Mouse (Mus musculus): ENCODE data around the gene Nfya. TPM values are rescaled to one million over a fixed set of nuclear protein-coding genes. Genes with fewer than 3 reads are reported as not detected.

Nfya gene
- polyA plus RNA-seq (2015; fragmentation: Nextera tagmentation; extraction: Ambion mirVana) = 8.0 TPM in 2 replicates

DNA sequence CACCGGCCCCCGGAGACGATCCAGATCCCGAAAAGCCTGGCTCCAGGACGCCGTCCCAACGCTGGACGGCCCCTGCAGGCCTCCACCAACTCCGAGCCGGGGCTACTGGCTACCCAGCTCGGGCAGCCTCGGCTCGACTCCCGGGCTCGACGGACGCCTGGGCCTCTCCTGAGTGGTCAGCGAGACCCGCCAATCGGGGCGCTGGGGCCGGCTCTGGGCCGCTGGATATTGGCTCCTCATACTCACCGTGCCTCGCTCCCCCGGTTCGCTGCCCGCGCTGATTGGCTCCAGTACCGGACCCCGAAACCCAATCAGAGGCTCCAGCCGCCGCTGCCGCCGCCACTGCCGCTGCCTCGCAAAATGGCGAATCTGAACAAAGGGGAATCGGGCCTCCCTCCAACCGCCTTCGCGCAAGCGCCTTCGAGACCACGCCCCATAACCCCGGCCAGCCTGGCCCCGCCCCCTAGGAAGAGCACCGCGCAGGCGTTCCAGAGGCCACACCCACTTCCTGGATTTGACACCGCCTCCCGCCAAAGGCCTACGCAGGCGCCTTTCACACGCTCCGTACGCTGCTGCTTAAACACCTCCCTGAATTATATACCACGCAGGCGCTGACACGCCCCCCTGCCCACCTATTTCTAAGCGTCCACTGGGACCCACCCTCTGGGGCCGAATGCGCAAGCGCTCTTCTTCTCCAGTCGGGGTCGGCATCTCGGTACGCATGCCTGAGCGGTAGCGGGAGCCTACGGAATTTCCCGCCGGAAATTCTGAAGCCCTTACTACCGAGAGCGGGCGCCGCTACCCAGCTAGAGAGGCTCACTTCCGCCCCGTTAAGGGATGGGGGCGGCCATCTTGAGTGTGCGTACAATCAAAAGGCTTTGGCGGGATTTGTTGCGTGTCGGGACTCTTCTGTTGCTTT is at the start of gene Nfya, which contains the start of gene Oard1:
Nfya (minus strand) TSS at position 527 of the 919 bp plus-strand sequence.
Oard1 (plus strand) TSS at position 635 of the 919 bp plus-strand sequence.
- no peaks in the 10 kb centered on the region for H3K9me3 ChIP-seq (replicated peaks)
- H3K9ac ChIP-seq = peak within 1 kb of the TSS; percentile 98
- WGBS (ENCODE audit: insufficient replicate concordance) = under 1% methylated on average over 84 of the region's 84 CpGs
- ATAC-seq (ENCODE audit: insufficient read depth) = peak; percentile 89
- peak within 1 kb of the TSS; percentile 100 for H3K27ac ChIP-seq (replicated peaks)
- H3K36me3 ChIP-seq (replicated peaks) = peaks cover 32% of the 10 kb centered on the region
- H3K27me3 ChIP-seq = no peaks in the 10 kb centered on the region
- H3K4me3 ChIP-seq (replicated peaks) = peak within 1 kb of the TSS; percentile 94
- H3K4me2 ChIP-seq = peak within 1 kb of the TSS; percentile 82
- H3K4me1 ChIP-seq (replicated peaks) = peaks cover 52% of the 10 kb centered on the region

GRCm38 (mm10) chr17:48457971-48458653 is 48.4 kb upstream of the Nfya start:
- 37% methylated on average over 13 of the region's 13 CpGs for WGBS (ENCODE audit: insufficient replicate concordance)
- no peaks in the 10 kb centered on the region; the same call in 1 of the 2 replicates for H3K27me3 ChIP-seq
- no peak overlapping the region for H3K4me3 ChIP-seq (replicated peaks)
- peaks cover 59% of the 10 kb centered on the region for H3K4me1 ChIP-seq (replicated peaks)
- no peaks in the 10 kb centered on the region for H3K9me3 ChIP-seq (replicated peaks)
- no peak overlapping the region for H3K9ac ChIP-seq
- no peak for ATAC-seq (ENCODE audit: insufficient read depth)
- no peaks in the 10 kb centered on the region for H3K36me3 ChIP-seq (replicated peaks)
- no peak overlapping the region for H3K27ac ChIP-seq (replicated peaks)
- H3K4me2 ChIP-seq = 0 out of 2 replicates have a peak overlapping the region, but pooled peaks have one; percentile 7

GRCm38 (mm10) chr17:48455955-48456354 is 46.2 kb upstream of the Nfya start:
- peaks cover 74% of the 10 kb centered on the region for H3K4me1 ChIP-seq (replicated peaks)
- WGBS (ENCODE audit: insufficient replicate concordance) = 80% methylated on average over 2 of the region's 2 CpGs
- peak overlapping the region; percentile 22; the same call in 1 of the 2 replicates for H3K9ac ChIP-seq
- no peaks in the 10 kb centered on the region; the same call in 1 of the 2 replicates for H3K27me3 ChIP-seq
- no peaks in the 10 kb centered on the region for H3K36me3 ChIP-seq (replicated peaks)
- H3K27ac ChIP-seq (replicated peaks) = peak overlapping the region; percentile 59
- no peak for ATAC-seq (ENCODE audit: insufficient read depth)
- H3K4me3 ChIP-seq (replicated peaks) = peak overlapping the region; percentile 46
- peak overlapping the region; percentile 62; the same call in 1 of the 2 replicates for H3K4me2 ChIP-seq
- H3K9me3 ChIP-seq (replicated peaks) = no peaks in the 10 kb centered on the region

GRCm38 (mm10) chr17:48454688-48455087 is 45.0 kb upstream of the Nfya start, which contains the start of gene Unc5cl:
Gene Unc5cl, plus strand, starts transcription at chr17:48454901.
- no peak for ATAC-seq (ENCODE audit: insufficient read depth)
- Histone ChIP-seq H3K4me3 (replicated peaks) (peak within 1 kb of the TSS; percentile 46), H3K9ac (peak within 1 kb of the TSS; percentile 48), H3K36me3 (replicated peaks) (peaks cover 2% of the 10 kb centered on the region; the same call in 1 of the 2 replicates), H3K27me3 (no peaks in the 10 kb centered on the region; the same call in 1 of the 2 replicates), H3K9me3 (replicated peaks) (no peaks in the 10 kb centered on the region), H3K4me1 (replicated peaks) (peaks cover 78% of the 10 kb centered on the region), H3K27ac (replicated peaks) (peak within 1 kb of the TSS; percentile 69), H3K4me2 (peak within 1 kb of the TSS; percentile 62)
- 39% methylated on average over 11 of the region's 11 CpGs for WGBS (ENCODE audit: insufficient replicate concordance)

- WGBS (ENCODE audit: insufficient replicate concordance) = 53% methylated on average over 7 of the region's 7 CpGs
- ATAC-seq (ENCODE audit: insufficient read depth) = no peak
- Histone ChIP-seq H3K27ac (replicated peaks) (peak overlapping the region; percentile 69), H3K4me1 (replicated peaks) (peaks cover 83% of the 10 kb centered on the region), H3K4me2 (peak overlapping the region; percentile 62), H3K4me3 (replicated peaks) (peak overlapping the region; percentile 46), H3K36me3 (replicated peaks) (peaks cover 5% of the 10 kb centered on the region; the same call in 1 of the 2 replicates), H3K9me3 (replicated peaks) (no peaks in the 10 kb centered on the region), H3K27me3 (no peaks in the 10 kb centered on the region), H3K9ac (peak overlapping the region; percentile 48)
Measured at GRCm38 (mm10) chr17:48454190-48454589, 44.5 kb upstream of the Nfya start.

DNA sequence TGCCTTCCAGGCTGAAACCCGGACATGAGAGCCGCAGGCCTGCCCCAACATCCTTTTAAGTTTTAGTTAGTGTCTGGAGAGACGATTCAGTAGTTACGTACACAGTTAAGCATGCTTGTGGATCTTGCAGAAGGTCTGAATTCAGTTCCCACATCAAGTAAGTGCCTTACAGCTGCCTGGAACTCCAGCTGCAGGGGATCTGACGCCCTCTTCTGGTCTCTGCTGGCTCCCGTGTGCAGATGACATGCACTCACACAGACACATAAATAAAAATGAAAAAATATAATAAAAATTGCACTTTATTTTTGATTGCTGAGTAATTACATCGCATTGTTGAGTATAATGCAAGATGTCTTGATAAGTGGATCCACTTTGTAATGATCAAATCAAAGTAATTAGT is 43.8 kb upstream of the Nfya start:
- no peak overlapping the region for H3K4me2 ChIP-seq
- H3K4me3 ChIP-seq (replicated peaks) = no peak overlapping the region
- H3K27me3 ChIP-seq = no peaks in the 10 kb centered on the region
- no peak overlapping the region for H3K9ac ChIP-seq
- peaks cover 86% of the 10 kb centered on the region for H3K4me1 ChIP-seq (replicated peaks)
- no peak for ATAC-seq (ENCODE audit: insufficient read depth)
- H3K9me3 ChIP-seq (replicated peaks) = no peaks in the 10 kb centered on the region
- peaks cover 12% of the 10 kb centered on the region for H3K36me3 ChIP-seq (replicated peaks)
- peak overlapping the region; percentile 67 for H3K27ac ChIP-seq (replicated peaks)
- WGBS (ENCODE audit: insufficient replicate concordance) = 62% methylated on average over 7 of the region's 7 CpGs

DNA sequence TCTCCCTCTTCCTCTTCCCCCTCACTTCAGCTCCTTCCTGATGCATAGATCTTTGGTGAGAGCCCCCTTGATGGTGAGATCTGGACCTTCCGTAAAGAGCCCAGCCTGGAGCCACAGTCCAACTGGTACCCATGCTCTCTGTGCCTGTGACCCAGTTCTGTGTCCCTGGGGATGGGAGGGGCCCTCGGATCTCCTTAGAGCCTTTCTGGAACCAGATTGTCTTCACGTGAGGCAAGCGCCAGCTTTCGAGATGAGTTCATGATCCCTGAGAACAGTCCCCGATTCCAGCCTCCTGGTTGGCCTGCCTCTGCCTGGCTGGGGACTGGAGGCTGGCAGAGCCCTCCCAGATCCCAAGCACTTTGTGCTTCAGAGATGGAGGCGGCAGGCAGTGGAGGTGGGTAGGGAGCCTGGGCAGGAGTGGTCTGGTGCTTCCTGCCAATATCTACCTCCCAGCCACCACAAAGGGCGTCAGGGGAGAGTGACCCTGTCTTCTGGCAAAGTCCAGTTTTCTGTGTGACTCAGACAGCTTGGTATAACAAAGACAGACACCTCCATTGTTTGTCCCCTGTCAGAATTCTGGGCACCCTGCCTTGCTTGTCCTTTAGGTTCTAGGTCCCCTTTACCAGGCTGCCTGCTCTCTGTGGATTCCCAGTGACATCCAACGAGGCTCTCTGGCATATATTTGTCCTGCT is 42.2 kb upstream of the Nfya start:
- no peaks in the 10 kb centered on the region for H3K9me3 ChIP-seq (replicated peaks)
- H3K4me3 ChIP-seq (replicated peaks) = peak overlapping the region; percentile 64
- no peaks in the 10 kb centered on the region for H3K27me3 ChIP-seq
- peaks cover 23% of the 10 kb centered on the region for H3K36me3 ChIP-seq (replicated peaks)
- ATAC-seq (ENCODE audit: insufficient read depth) = peak; percentile 23
- H3K9ac ChIP-seq = peak overlapping the region; percentile 66
- peak overlapping the region; percentile 75 for H3K4me2 ChIP-seq
- H3K27ac ChIP-seq (replicated peaks) = peak overlapping the region; percentile 97
- WGBS (ENCODE audit: insufficient replicate concordance) = 50% methylated on average over 9 of the region's 9 CpGs
- H3K4me1 ChIP-seq (replicated peaks) = peaks cover 86% of the 10 kb centered on the region

DNA sequence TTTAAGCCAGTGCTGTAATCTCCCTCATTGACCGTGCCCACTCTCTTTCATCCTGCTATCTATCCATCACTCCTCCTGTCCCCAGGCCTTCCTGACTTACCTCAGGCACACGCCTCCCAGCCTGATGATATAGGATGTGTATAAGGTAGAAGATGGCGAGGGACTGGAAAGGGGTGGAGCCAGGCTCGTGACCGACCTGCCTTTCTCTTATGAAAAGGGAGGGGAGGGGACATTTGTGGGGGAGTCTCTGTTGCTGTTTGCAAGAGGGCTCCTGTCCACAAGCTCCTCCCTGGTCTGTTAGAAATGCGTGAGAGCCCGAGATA is 41.6 kb upstream of the Nfya start, which contains the start of gene Tspo2:
Tspo2 (minus strand) TSS at position 170 of the 323 bp plus-strand sequence.
- 19% methylated on average over 7 of the region's 7 CpGs for WGBS (ENCODE audit: insufficient replicate concordance)
- Histone ChIP-seq H3K9me3 (replicated peaks) (no peaks in the 10 kb centered on the region), H3K4me3 (replicated peaks) (peak within 1 kb of the TSS; percentile 64), H3K27me3 (no peaks in the 10 kb centered on the region), H3K27ac (replicated peaks) (peak within 1 kb of the TSS; percentile 97), H3K9ac (peak within 1 kb of the TSS; percentile 66), H3K4me1 (replicated peaks) (peaks cover 86% of the 10 kb centered on the region), H3K36me3 (replicated peaks) (peaks cover 29% of the 10 kb centered on the region), H3K4me2 (peak within 1 kb of the TSS; percentile 75)
- peak; percentile 77 for ATAC-seq (ENCODE audit: insufficient read depth)

DNA sequence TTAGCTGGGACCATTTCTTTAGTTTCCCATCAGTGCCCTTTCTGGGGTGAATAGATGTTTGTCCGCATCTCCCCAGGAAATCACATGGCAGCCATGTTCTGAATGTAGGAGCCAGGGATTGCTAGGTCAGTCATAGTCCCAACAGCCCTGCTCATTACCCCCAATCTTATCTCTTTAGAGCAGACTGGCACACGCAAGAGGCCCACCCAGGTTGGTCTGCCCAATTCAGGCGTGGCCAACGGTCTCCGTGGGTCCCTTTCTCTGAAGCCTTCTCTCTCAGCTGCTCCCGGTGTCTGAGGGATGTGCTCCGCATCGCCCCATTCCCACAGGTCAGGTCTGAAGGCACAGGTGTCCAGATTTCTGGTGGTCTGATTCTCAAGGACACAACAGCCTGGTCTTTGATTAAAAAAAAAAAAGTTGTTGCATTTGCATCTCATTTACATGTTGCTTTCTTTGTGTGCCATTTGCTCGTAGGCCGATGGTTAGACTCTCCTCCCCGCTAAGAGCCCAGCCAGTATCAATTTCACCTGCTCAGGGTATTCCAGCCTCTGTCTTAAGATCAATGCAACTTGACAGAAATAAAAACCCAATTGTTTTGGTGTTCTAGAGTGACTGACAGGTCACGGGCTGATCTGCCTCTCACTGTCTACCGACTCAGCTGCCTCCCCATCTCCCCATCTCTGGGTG is 41.1 kb upstream of the Nfya start:
- Histone ChIP-seq H3K4me2 (peak overlapping the region; percentile 75), H3K27me3 (no peaks in the 10 kb centered on the region), H3K36me3 (replicated peaks) (peaks cover 29% of the 10 kb centered on the region), H3K9me3 (replicated peaks) (no peaks in the 10 kb centered on the region), H3K4me3 (replicated peaks) (peak overlapping the region; percentile 64), H3K27ac (replicated peaks) (peak overlapping the region; percentile 97), H3K4me1 (replicated peaks) (peaks cover 86% of the 10 kb centered on the region), H3K9ac (peak overlapping the region; percentile 66)
- 19% methylated on average over 13 of the region's 13 CpGs for WGBS (ENCODE audit: insufficient replicate concordance)
- peak; percentile 89 for ATAC-seq (ENCODE audit: insufficient read depth)

DNA sequence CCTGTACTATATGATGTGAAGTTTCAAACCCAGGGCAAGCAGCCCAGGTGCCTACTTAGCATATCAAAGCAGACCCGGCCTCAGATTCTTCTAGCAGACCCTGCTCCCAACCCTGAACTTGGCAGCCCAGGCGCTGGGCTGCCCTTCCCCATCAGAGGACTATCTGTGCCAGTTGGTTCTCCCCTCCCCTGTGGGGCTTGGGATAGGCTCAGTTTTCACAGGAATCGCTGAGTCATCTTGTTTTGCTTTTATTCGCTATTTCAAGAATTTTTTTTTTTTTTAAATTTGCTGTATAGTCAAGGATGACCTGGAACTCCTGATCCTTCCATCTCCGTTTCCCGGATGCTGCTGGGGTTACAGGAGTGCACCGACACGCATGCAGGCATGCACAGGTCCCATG is 38.0 kb upstream of the Nfya start:
- ATAC-seq (ENCODE audit: insufficient read depth) = peak; percentile 29
- Histone ChIP-seq H3K9ac (peak overlapping the region; percentile 66), H3K27me3 (no peaks in the 10 kb centered on the region), H3K27ac (replicated peaks) (peak overlapping the region; percentile 97), H3K9me3 (replicated peaks) (no peaks in the 10 kb centered on the region), H3K4me3 (replicated peaks) (peak overlapping the region; percentile 64), H3K4me1 (replicated peaks) (peaks cover 78% of the 10 kb centered on the region), H3K4me2 (peak overlapping the region; percentile 75), H3K36me3 (replicated peaks) (peaks cover 29% of the 10 kb centered on the region)
- WGBS (ENCODE audit: insufficient replicate concordance) = 49% methylated on average over 8 of the region's 8 CpGs

All from liver, embryonic 15.5 days (tissue).